Mouse (Mus musculus): ENCODE data around the gene Kcnj11. TPM values are rescaled to one million over a fixed set of nuclear protein-coding genes. Genes with fewer than 3 reads are reported as not detected.

The Kcnj11 gene
- polyA plus RNA-seq, 1 experiment from 2014 or later, result 5.3 TPM

DNA sequence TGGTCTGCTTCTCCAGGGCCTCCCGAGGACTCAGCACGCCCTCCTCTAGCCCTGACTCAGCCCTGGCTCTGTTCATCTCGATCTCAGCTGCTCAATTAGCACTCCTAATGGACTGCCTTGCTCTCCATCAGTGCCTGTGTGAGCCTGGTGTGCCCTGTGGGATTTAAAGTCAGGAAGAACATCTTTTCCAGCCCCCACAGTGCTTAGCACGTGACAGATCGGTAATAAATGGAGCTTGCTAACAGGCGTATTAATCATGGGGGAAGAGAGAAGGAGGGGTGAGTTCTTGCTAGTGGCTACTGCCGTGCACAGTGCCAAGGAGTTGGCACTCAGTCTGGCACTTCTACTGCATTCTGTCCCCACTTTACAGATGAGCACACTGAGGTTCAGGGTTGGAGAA lies 27.6 kb upstream of the Kcnj11 start:
- 63% methylated on average over 7 of the region's 7 CpGs for WGBS
- no peak for ATAC-seq (ENCODE audit: extremely low read depth, insufficient number of reproducible peaks, low FRiP score, low TSS enrichment)
- H3K27ac ChIP-seq (replicated peaks), result no peak overlapping the region

DNA sequence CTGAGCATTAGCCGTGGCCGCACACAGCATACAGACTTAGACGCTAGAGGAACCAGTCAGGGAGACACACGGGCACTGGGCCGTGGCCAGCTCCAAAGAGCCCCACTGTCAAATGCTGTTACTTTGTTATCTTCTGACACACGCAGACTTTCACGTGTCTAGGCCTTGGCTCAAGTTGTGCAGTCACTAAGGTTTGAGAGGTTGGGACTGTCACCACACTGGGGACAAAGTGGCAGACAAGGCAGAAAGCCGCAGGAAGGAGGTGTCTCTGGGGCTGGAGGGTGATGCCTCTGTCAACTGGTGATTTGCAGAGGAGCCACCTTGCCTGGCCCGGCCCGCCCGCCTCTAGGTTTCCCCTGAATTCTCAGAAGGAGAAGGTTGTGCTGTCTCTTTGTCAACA lies 24.8 kb upstream of the Kcnj11 start:
- Histone ChIP-seq H3K4me1 (peaks cover 33% of the 10 kb centered on the region), H3K4me3 (no peak overlapping the region), H3K27me3 (replicated peaks) (peaks cover 14% of the 10 kb centered on the region; the same call in 1 of the 2 replicates), H3K4me2 (no peak overlapping the region), H3K27ac (replicated peaks) (no peak overlapping the region), H3K9me3 (0 out of 2 replicates have a peak, but pooled peaks cover 6% of the 10 kb centered on the region), H3K9ac (no peak overlapping the region), H3K36me3 (no peaks in the 10 kb centered on the region)
- 52% methylated on average over 11 of the region's 11 CpGs for WGBS
- ATAC-seq (ENCODE audit: extremely low read depth, insufficient number of reproducible peaks, low FRiP score, low TSS enrichment), result no peak; the same call in 1 of the 2 replicates

More for the DNA sequence above, 27.6 kb upstream of the Kcnj11 start:
- Histone ChIP-seq H3K9ac (no peak overlapping the region), H3K9me3 (no peaks in the 10 kb centered on the region), H3K27me3 (replicated peaks) (peaks cover 15% of the 10 kb centered on the region), H3K4me3 (no peak overlapping the region), H3K36me3 (no peaks in the 10 kb centered on the region), H3K4me1 (peaks cover 47% of the 10 kb centered on the region), H3K4me2 (no peak overlapping the region)

DNA sequence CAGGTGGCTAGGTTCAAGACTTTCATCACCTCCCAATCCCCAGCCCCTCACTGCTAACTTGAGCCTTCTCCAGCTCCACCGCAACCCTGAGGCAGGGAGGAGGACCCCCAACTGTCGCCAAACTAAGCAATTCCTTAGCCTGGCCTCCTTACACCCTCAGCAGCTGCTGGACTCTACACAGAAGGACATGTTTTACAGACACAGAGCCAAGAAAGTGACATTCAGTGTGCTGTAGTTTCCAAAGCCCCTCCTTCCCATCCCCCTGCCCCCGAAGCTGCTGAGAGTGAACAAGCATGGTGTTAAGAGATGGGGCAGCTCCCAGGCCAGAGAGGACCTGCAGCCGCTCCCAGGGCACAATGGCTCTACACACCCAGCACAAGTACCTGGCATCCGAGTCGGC lies 23.9 kb upstream of the Kcnj11 start:
- Histone ChIP-seq H3K27ac (replicated peaks) (no peak overlapping the region), H3K4me2 (no peak overlapping the region), H3K36me3 (no peaks in the 10 kb centered on the region), H3K9ac (no peak overlapping the region), H3K27me3 (replicated peaks) (peaks cover 14% of the 10 kb centered on the region; the same call in 1 of the 2 replicates), H3K4me1 (peaks cover 27% of the 10 kb centered on the region), H3K9me3 (0 out of 2 replicates have a peak, but pooled peaks cover 6% of the 10 kb centered on the region), H3K4me3 (no peak overlapping the region)
- ATAC-seq (ENCODE audit: extremely low read depth, insufficient number of reproducible peaks, low FRiP score, low TSS enrichment), result no peak
- WGBS, result 54% methylated on average over 6 of the region's 6 CpGs

DNA sequence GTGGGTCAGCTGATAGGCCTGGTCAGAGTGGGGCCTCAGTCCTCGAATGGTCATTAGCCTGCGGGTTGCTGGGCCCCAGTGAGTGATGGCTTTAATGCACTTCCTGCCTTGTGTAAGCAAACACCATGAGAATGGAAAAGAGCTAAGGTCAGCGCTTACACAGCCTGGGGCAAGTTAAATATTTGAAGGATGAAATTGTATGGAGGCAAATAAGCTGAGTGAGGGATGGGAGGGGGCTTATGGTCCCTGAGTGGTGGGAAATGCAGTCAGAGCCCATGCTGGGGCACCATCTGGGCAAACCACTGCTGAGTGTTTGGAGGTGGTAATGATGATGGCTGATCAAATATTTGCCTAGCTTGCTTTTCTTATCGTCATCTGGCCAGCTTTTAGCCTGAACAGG lies 22.4 kb upstream of the Kcnj11 start:
- no peak for ATAC-seq (ENCODE audit: extremely low read depth, insufficient number of reproducible peaks, low FRiP score, low TSS enrichment)
- H3K27ac ChIP-seq (replicated peaks), result no peak overlapping the region

DNA sequence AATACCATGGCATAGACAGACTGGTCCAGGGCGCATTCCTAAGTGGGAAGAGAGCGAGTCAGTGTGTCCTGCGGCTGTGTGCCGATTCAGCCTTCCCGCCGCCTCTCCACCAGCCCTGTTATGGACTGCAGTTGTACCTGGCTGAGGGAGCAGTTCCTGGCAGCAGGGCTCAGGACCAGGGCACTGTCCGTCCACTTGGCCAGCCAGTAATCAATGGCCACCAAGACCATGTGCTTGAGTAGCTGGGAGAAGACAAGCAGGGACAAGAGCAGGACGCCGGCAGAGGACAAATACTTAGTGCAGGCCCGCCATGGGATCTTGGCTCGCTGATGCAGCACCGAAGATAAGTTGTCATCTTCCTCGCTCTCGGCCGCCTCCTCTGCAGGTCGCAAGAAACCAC lies 16.5 kb upstream of the Kcnj11 start:
- Histone ChIP-seq H3K27ac (replicated peaks) (peak overlapping the region; percentile 73), H3K9ac (no peak overlapping the region; the same call in 1 of the 2 replicates), H3K27me3 (replicated peaks) (0 out of 2 replicates have a peak, but pooled peaks cover 3% of the 10 kb centered on the region), H3K4me1 (peaks cover 55% of the 10 kb centered on the region), H3K4me3 (no peak overlapping the region), H3K4me2 (no peak overlapping the region), H3K36me3 (no peaks in the 10 kb centered on the region), H3K9me3 (no peaks in the 10 kb centered on the region)
- ATAC-seq (ENCODE audit: extremely low read depth, insufficient number of reproducible peaks, low FRiP score, low TSS enrichment), result no peak
- 68% methylated on average over 16 of the region's 16 CpGs for WGBS

More for the DNA sequence above, 22.4 kb upstream of the Kcnj11 start:
- H3K27me3 ChIP-seq (replicated peaks), result peaks cover 14% of the 10 kb centered on the region; the same call in 1 of the 2 replicates
- peaks cover 26% of the 10 kb centered on the region for H3K4me1 ChIP-seq
- WGBS, result 57% methylated on average over 4 of the region's 4 CpGs
- H3K4me2 ChIP-seq, result no peak overlapping the region
- H3K9me3 ChIP-seq, result 0 out of 2 replicates have a peak, but pooled peaks cover 6% of the 10 kb centered on the region
- no peaks in the 10 kb centered on the region for H3K36me3 ChIP-seq
- no peak overlapping the region for H3K9ac ChIP-seq
- H3K4me3 ChIP-seq, result no peak overlapping the region

DNA sequence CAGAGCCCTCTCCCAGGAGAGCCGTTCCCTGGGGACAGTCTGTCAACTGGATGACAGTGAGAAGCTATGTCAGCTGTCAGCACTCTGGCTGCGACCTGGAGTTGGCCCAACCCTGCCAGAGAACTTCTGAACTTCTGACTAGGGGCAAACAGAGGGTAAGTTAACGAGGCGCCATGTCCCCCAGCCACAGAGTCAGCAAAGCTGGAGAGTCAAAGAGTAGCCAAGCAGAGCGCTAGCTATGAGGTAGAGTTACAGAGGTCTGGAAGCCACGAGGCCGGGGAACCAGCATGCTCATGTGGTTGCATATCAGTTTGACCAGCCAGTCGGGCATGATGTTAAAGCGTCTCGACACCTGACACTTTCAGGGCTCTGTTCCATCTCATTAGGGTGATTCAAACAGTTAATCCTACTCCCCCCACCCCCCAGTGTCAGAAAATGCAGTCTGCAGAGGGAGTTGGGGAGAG lies 15.6 kb upstream of the Kcnj11 start:
- Histone ChIP-seq H3K4me2 (no peak overlapping the region), H3K36me3 (no peaks in the 10 kb centered on the region), H3K27ac (replicated peaks) (peak overlapping the region; percentile 73), H3K9me3 (no peaks in the 10 kb centered on the region), H3K4me1 (peaks cover 58% of the 10 kb centered on the region), H3K27me3 (replicated peaks) (0 out of 2 replicates have a peak, but pooled peaks cover 3% of the 10 kb centered on the region), H3K4me3 (no peak overlapping the region), H3K9ac (0 out of 2 replicates have a peak overlapping the region, but pooled peaks have one; percentile 8)
- ATAC-seq (ENCODE audit: extremely low read depth, insufficient number of reproducible peaks, low FRiP score, low TSS enrichment), result no peak
- 16% methylated on average over 10 of the region's 10 CpGs for WGBS

DNA sequence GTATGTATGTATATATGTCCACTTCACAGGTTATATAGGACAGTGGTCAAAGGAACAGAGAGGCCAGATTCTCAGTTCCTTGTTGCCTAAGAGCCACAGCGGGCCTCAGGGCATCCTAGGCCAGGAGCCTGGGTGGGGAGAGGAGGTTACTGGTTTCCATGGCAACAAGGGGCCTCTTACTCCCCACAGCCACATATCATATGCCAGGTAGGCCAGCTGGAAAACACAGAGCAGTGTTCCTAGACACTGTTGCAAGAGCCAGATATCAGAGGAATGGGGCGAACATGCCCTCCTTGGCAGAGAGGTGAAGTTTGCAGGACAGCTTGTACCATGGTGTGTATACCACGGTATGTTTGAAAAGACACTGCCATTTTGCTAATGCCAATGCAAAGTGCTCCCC lies 12.9 kb upstream of the Kcnj11 start:
- ATAC-seq (ENCODE audit: extremely low read depth, insufficient number of reproducible peaks, low FRiP score, low TSS enrichment), result no peak
- H3K4me1 ChIP-seq, result peaks cover 67% of the 10 kb centered on the region
- no peak overlapping the region for H3K4me3 ChIP-seq
- no peaks in the 10 kb centered on the region; the same call in 1 of the 2 replicates for H3K27me3 ChIP-seq (replicated peaks)
- WGBS, result 58% methylated on average over 3 of the region's 3 CpGs
- no peak overlapping the region for H3K27ac ChIP-seq (replicated peaks)
- H3K4me2 ChIP-seq, result no peak overlapping the region
- H3K36me3 ChIP-seq, result no peaks in the 10 kb centered on the region
- no peak overlapping the region for H3K9ac ChIP-seq
- H3K9me3 ChIP-seq, result no peaks in the 10 kb centered on the region

DNA sequence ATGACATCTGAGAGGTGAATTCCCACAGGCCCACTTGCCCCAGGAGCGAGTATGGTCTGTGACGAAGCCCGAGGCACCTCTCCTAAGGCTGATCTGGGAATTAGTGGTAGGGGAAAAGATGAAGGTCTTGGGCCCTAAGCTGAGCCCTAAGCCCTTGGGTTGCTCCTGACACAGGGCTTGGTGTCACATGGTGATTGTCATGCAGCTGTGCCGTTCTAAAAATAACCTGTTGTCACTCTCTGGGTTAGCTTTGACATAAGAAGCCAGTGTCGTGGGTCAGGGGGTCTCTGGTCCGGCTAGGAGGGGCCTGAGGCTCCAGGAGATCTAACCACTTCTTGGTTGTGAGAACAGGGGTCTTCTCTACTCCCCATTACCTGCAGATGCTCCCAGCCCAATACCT lies 11.4 kb upstream of the Kcnj11 start:
- WGBS, result 34% methylated on average over 6 of the region's 6 CpGs
- peaks cover 62% of the 10 kb centered on the region for H3K4me1 ChIP-seq
- H3K9ac ChIP-seq, result peak overlapping the region; percentile 45; the same call in 1 of the 2 replicates
- H3K27me3 ChIP-seq (replicated peaks), result peaks cover 3% of the 10 kb centered on the region; the same call in 1 of the 2 replicates
- ATAC-seq (ENCODE audit: extremely low read depth, insufficient number of reproducible peaks, low FRiP score, low TSS enrichment), result no peak
- peak overlapping the region; percentile 62 for H3K27ac ChIP-seq (replicated peaks)
- H3K9me3 ChIP-seq, result no peaks in the 10 kb centered on the region
- peak overlapping the region; percentile 14; the same call in 1 of the 2 replicates for H3K4me2 ChIP-seq
- no peaks in the 10 kb centered on the region for H3K36me3 ChIP-seq
- H3K4me3 ChIP-seq, result no peak overlapping the region

DNA sequence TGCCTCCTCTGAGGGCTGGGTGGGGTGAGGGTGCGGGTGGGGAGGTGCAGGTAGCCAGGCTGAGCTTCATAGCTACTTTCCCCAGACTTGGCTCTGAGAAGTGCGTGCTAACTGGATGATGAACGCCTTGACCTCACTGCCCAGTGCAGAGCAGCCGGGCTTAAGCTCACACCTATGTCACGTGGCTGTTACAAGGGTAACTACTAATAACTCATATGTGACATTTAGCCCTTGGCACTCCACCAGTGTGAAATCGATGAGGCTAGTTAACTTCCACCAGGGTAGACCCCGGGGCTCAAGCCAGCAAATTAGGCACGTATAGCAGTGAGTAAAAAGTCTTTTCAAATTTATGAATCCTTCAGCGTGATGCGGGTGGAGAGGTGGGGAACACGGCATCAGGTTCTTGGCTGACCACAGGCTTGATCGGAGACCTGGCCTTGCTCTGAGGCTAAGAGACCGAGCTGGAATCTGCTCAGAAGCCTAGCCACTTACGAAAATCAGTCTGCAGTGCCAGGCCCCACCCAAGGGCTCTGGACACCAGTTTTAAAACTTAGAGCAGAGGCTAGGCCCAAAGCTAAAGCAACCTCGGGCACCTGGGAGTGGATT lies 10.8 kb upstream of the Kcnj11 start:
- Histone ChIP-seq H3K4me1 (peaks cover 55% of the 10 kb centered on the region), H3K9ac (peak overlapping the region; percentile 45), H3K27ac (replicated peaks) (peak overlapping the region; percentile 62), H3K36me3 (no peaks in the 10 kb centered on the region), H3K27me3 (replicated peaks) (peaks cover 7% of the 10 kb centered on the region; the same call in 1 of the 2 replicates), H3K9me3 (no peaks in the 10 kb centered on the region), H3K4me3 (no peak overlapping the region), H3K4me2 (no peak overlapping the region)
- WGBS, result 66% methylated on average over 15 of the region's 15 CpGs
- ATAC-seq (ENCODE audit: extremely low read depth, insufficient number of reproducible peaks, low FRiP score, low TSS enrichment), result no peak

DNA sequence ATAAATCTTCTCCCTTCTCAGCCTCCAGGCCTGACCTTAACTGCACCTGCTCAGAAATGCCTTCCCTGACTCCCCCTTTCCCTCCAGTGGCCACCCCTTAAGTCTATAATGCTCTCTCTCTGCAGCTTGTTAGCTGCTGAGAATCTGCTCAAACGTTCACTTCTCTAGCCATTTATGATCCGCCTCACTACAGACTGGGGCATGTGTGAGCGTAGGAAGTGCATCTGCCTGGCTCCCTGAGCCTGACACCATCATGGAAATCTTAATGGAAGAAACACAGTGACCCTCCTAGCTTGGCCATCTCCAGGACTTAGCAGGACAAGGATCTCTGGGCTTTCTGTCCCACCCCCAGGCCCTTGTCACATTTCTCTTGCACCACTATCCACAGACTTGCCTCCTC lies 9.5 kb upstream of the Kcnj11 start:
- no peak overlapping the region for H3K4me3 ChIP-seq
- H3K36me3 ChIP-seq, result no peaks in the 10 kb centered on the region
- no peak overlapping the region for H3K4me2 ChIP-seq
- H3K9me3 ChIP-seq, result no peaks in the 10 kb centered on the region
- H3K27me3 ChIP-seq (replicated peaks), result peaks cover 14% of the 10 kb centered on the region; the same call in 1 of the 2 replicates
- peak overlapping the region; percentile 33; the same call in 1 of the 2 replicates for H3K9ac ChIP-seq
- WGBS, result 72% methylated on average over 3 of the region's 3 CpGs
- H3K27ac ChIP-seq (replicated peaks), result no peak overlapping the region
- no peak for ATAC-seq (ENCODE audit: extremely low read depth, insufficient number of reproducible peaks, low FRiP score, low TSS enrichment)
- peaks cover 43% of the 10 kb centered on the region for H3K4me1 ChIP-seq

DNA sequence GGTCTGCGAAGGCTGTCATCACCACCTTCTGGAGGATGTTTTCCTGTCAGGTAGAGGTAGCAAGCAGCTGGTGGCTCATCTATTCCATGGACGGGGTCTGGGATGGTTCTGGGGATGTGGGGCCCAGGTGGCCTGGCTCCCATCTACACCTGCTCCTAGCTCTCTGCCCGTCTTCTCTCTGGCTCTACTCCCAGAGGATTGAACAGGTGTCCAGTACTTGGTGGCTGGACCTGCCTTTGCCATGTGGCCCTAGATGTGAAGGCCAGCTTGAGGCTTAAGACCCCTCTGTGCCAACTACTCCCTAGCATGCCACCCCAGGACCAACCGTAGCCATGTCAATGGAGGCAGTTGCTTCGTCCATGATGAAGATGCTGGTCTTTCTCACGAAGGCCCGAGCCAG lies 4.9 kb upstream of the Kcnj11 start:
- ATAC-seq (ENCODE audit: extremely low read depth, insufficient number of reproducible peaks, low FRiP score, low TSS enrichment), result no peak
- Histone ChIP-seq H3K27me3 (replicated peaks) (peaks cover 15% of the 10 kb centered on the region), H3K27ac (replicated peaks) (no peak overlapping the region), H3K4me2 (no peak overlapping the region), H3K9me3 (no peaks in the 10 kb centered on the region), H3K4me3 (no peak overlapping the region), H3K36me3 (no peaks in the 10 kb centered on the region), H3K4me1 (peaks cover 9% of the 10 kb centered on the region; the same call in 1 of the 2 replicates), H3K9ac (no peak overlapping the region)
- 85% methylated on average over 7 of the region's 7 CpGs for WGBS
